18 mouse cellular contexts compared by ENCODE assay signal in the genomic region with DNA sequence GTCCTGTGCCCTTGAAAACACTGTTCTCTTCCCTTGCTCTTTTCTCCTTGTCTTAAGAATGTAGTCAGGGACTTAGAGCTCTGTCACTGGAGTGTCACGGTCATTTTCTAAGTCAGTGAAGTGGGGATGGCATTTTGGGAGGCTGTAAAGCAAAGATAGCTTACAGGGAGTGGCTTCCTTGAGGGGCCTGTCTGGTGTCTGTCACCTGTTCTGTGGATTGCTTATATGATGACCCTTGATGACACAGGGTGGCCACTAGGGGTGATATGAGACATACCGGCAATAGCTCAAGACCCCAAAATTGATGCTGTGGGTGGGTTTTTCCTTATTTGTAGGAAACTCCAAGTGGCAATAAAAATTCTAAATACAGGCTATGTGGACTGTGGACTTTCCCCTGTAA.
A peak's percentile ranks its signal among the peaks of the same experiment; 100 is the strongest.
DNase-seq lines count a peak whose midpoint lies in the region; ATAC-seq and TF ChIP-seq lines count a peak whose summit lies in the region.
"Had no signal": no experiment of that assay in that cellular context is flagged by ENCODE, and none has a peak within 500 bp of the region (broad histone marks: within the 10 kb centered on the region; RNA-seq: fewer than 3 reads in every experiment).

No protein-coding gene starts in this region.

- WGBS in kidney, postnatal 0 days: 61% methylated on average over 2 of the region's 2 CpGs
- 81% methylated on average over 2 of the region's 2 CpGs for WGBS in forebrain, embryonic 13.5 days

- no peak for DNase-seq in kidney, postnatal 0 days (ENCODE audit: low spot score)
- DNase-seq in kidney, adult 11 months: no peak
- peak; percentile 23 for DNase-seq in thymus, postnatal 14 days
- DNase-seq in thymus, adult 18-20 months: no peak
- peak; percentile 35 for DNase-seq in R1 (ENCODE audit: low read depth, low spot score)
- DNase-seq in left cerebral cortex, adult 18-20 months (ENCODE audit: low spot score in 2 of 2): no peak
- DNase-seq: cerebellum, postnatal 10 days; heart, postnatal 36 days; liver, embryonic 13.5 days; lung, postnatal 14 days had no signal

- H3K4me3 ChIP-seq in kidney, postnatal 0 days (replicated peaks; ENCODE audit: low read depth, low read length): no peak overlapping the region
- H3K4me3 ChIP-seq in forebrain, embryonic 13.5 days: no peak overlapping the region
- H3K4me3 ChIP-seq: heart, embryonic 13.5 days; left cerebral cortex, adult 2 months; liver, embryonic 13.5 days; midbrain, embryonic 10.5 days; myocyte; neural tube, embryonic 15.5 days had no signal

- no peak for ATAC-seq in kidney, postnatal 0 days (replicated peaks; ENCODE audit: low FRiP score, low read depth)
- ATAC-seq in forebrain, embryonic 13.5 days: no peak
- ATAC-seq: CD4-positive, CD25-positive, alpha-beta regulatory T cell, adult 4 months; forebrain, embryonic 14.5 days had no signal

- peak; percentile 32; the same call in 1 of the 2 replicates for TF ChIP-seq CTCF in kidney, postnatal 0 days (IDR thresholded peaks at IDR 0.05; ENCODE audit: low read depth)

- H3K27me3 ChIP-seq in kidney, postnatal 0 days (ENCODE audit: insufficient read depth, low read length): 0 out of 2 replicates have a peak, but pooled peaks cover 14% of the 10 kb centered on the region
- H3K27me3 ChIP-seq in forebrain, embryonic 13.5 days: no peaks in the 10 kb centered on the region
- H3K27me3 ChIP-seq: heart, embryonic 13.5 days; liver, embryonic 13.5 days had no signal

- peaks cover 6% of the 10 kb centered on the region for H3K4me1 ChIP-seq in kidney, postnatal 0 days (replicated peaks; ENCODE audit: insufficient read depth, low read length)
- H3K4me1 ChIP-seq in forebrain, embryonic 13.5 days: peaks cover 7% of the 10 kb centered on the region
- H3K4me1 ChIP-seq: heart, embryonic 13.5 days; liver, embryonic 13.5 days had no signal

- H3K9ac ChIP-seq in kidney, postnatal 0 days (ENCODE audit: low read depth, low read length): no peak overlapping the region
- H3K9ac ChIP-seq in forebrain, embryonic 13.5 days: no peak overlapping the region
- H3K9ac ChIP-seq: heart, embryonic 13.5 days; liver, embryonic 13.5 days; neural tube, embryonic 15.5 days had no signal

- no peak overlapping the region for H3K4me2 ChIP-seq in kidney, postnatal 0 days (ENCODE audit: low read length)
- no peak overlapping the region for H3K4me2 ChIP-seq in forebrain, embryonic 13.5 days
- H3K4me2 ChIP-seq: heart, embryonic 13.5 days; liver, embryonic 13.5 days; neural tube, embryonic 15.5 days had no signal

- H3K9me3 ChIP-seq in kidney, postnatal 0 days (replicated peaks; ENCODE audit: low read length): no peaks in the 10 kb centered on the region
- H3K9me3 ChIP-seq in forebrain, embryonic 13.5 days (replicated peaks): no peaks in the 10 kb centered on the region
- H3K9me3 ChIP-seq: heart, embryonic 13.5 days; liver, embryonic 13.5 days; midbrain, embryonic 10.5 days; neural tube, embryonic 15.5 days had no signal

- no peaks in the 10 kb centered on the region for H3K36me3 ChIP-seq in kidney, postnatal 0 days (ENCODE audit: insufficient read depth, low read length)
- H3K36me3 ChIP-seq in forebrain, embryonic 13.5 days (ENCODE audit: poor library complexity, severe bottlenecking): no peaks in the 10 kb centered on the region
- H3K36me3 ChIP-seq: heart, embryonic 13.5 days; liver, embryonic 13.5 days; neural tube, embryonic 15.5 days had no signal

- no peak overlapping the region for H3K27ac ChIP-seq in kidney, postnatal 0 days
- H3K27ac ChIP-seq in forebrain, embryonic 13.5 days: no peak overlapping the region
- H3K27ac ChIP-seq: heart, embryonic 13.5 days; left cerebral cortex, adult 2 months; liver, embryonic 13.5 days; midbrain, embryonic 10.5 days; neural tube, embryonic 15.5 days had no signal

Comparison
In these comparisons a context has a peak if more than half of its experiments do, and no peak if none do; other contexts are left out.
1. DNase-seq: peak in thymus, postnatal 14 days (single experiment) and R1 (single experiment); none in kidney, postnatal 0 days (single experiment), kidney, adult 11 months (single experiment), thymus, adult 18-20 months (0 of 2) and left cerebral cortex, adult 18-20 months (0 of 2).